Mouse (Mus musculus): ENCODE measurements at regions not wholly inside any gene's neighbourhood (a gene's known extent, or its start where the extent isn't known, plus 50 kb on each side); places are given as distances from the start of the nearest gene placed in this dataset.

- TF ChIP-seq MYOD1 (IDR thresholded peaks at IDR 0.05; ENCODE audit: control insufficient read depth in 1 of 3, insufficient read length in 2 of 3, low read depth in 2 of 3) = no peak
- no peak for TF ChIP-seq POLR2A (IDR thresholded peaks at IDR 0.05; ENCODE audit: insufficient read length, low read depth)
- no peak for TF ChIP-seq TCF3 (IDR thresholded peaks at IDR 0.05; ENCODE audit: insufficient read length, low read depth)
- no peak for TF ChIP-seq MYOG (IDR thresholded peaks at IDR 0.05; ENCODE audit: control insufficient read depth in 1 of 3, insufficient read depth in 1 of 3, insufficient read length in 2 of 3, low read depth in 2 of 3)
- TF ChIP-seq USF1 (IDR thresholded peaks at IDR 0.05; ENCODE audit: low read depth) = no peak
- no peak for TF ChIP-seq E2F4 (IDR thresholded peaks at IDR 0.05; ENCODE audit: insufficient read depth)
- TF ChIP-seq TCF12 (IDR thresholded peaks at IDR 0.05; ENCODE audit: insufficient read depth, poor library complexity, severe bottlenecking) = no peak
- no peak for TF ChIP-seq POLR2AphosphoS2 (IDR thresholded peaks at IDR 0.05; ENCODE audit: insufficient read length, low read depth)
- TF ChIP-seq CEBPB (IDR thresholded peaks at IDR 0.05; ENCODE audit: insufficient read depth, poor library complexity, severe bottlenecking) = no peak
These were observed 83.5 kb downstream of the Snx18 start for GRCm38 (mm10) chr13:113534664-113535455.
